Mouse (Mus musculus): ENCODE data around the gene Cd1d1.

DNA sequence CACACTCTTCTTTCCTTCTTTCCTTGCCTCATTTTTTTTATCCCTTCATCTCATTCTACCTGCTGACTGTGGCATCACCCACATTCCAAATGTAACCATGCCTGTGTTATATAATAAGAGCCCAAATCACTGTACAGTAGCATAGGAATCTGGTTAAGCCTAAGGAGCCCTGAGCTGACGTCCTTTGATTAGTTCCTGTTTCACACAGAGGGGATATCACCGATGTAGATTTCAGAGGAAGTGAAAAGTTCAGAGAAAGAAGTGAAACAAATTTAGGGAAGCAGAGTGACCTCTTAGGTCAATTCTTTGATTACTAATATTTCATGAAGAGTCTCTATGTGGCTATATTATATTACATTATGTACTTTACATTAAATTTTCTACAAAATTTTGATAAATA is 18.5 kb upstream of the Cd1d1 start:
- TF ChIP-seq ZC3H11A (IDR thresholded peaks at IDR 0.05; ENCODE audit: borderline replicate concordance, low read depth, low read length) (no peak), ZNF384 (IDR thresholded peaks at IDR 0.05; ENCODE audit: low read depth, low read length) (no peak), MAFK (IDR thresholded peaks at IDR 0.05; ENCODE audit: insufficient read depth, low read depth, low read length) (no peak)
